Mouse (Mus musculus): ENCODE measurements around the gene Klk1b11. TPM values are rescaled to one million over a fixed set of nuclear protein-coding genes. Genes with fewer than 3 reads are reported as not detected.
"Not testable (repeated sequence)": the region's sequence is repeated elsewhere in the genome, so short reads cannot be mapped to it uniquely, and the experiment has no call there.

Gene Klk1b11
- not detected in 2 replicates for polyA plus RNA-seq (2012; ENCODE audit: insufficient read depth, insufficient read length, missing spikeins)

GRCm38 (mm10) chr7:43995577-43995976 is at the start of gene Klk1b11:
TSS of gene Klk1b11 (plus strand) at chr7:43995877.
- not testable (repeated sequence) for H3K27ac ChIP-seq (replicated peaks; ENCODE audit: low read depth, low read length); H3K4me1 ChIP-seq (ENCODE audit: control insufficient read depth, insufficient read depth, insufficient read length, low read length); H3K4me3 ChIP-seq (ENCODE audit: insufficient read depth, low read depth, low read length)

DNA sequence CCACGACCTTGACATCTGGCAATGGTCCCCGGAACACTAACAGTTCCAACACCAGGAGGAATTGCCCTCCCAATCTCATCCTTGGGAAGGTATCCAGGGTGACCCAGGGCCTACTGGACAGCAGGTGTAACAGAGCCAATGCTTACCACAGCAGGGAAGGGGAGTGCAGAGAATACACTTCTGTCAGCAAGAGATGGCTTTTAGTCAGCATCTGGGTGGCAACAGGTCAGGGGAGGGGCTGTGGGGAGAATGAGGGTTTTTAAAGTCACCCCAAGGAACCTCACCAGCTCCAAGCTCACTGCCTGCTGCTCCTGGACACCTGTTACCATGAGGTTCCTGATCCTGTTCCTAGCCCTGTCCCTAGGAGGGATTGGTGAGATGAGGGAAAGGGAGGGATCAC is 45.3 kb upstream of the Klk1b11 start, which contains the start of gene Klk1b8:
TSS of gene Klk1b8 (plus strand) at position 301 of the 400 bp plus-strand sequence.
- H3K27ac ChIP-seq (replicated peaks; ENCODE audit: low read depth, low read length): no peak within 1 kb of the TSS
- no peak within 1 kb of the TSS for H3K4me3 ChIP-seq (ENCODE audit: insufficient read depth, low read depth, low read length)
- no peaks in the 10 kb centered on the region for H3K4me1 ChIP-seq (ENCODE audit: control insufficient read depth, insufficient read depth, insufficient read length, low read length)

- Histone ChIP-seq H3K27ac (replicated peaks; ENCODE audit: low read depth, low read length) (no peak overlapping the region), H3K4me3 (ENCODE audit: insufficient read depth, low read depth, low read length) (no peak overlapping the region), H3K4me1 (ENCODE audit: control insufficient read depth, insufficient read depth, insufficient read length, low read length) (no peaks in the 10 kb centered on the region)
Observed at GRCm38 (mm10) chr7:43952703-43953102, 43.0 kb upstream of the Klk1b11 start.

- H3K4me1 ChIP-seq (ENCODE audit: control insufficient read depth, insufficient read depth, insufficient read length, low read length): no peaks in the 10 kb centered on the region
- H3K27ac ChIP-seq (replicated peaks; ENCODE audit: low read depth, low read length): no peak within 1 kb of the TSS
- no peak within 1 kb of the TSS for H3K4me3 ChIP-seq (ENCODE audit: insufficient read depth, low read depth, low read length)
Observed at GRCm38 (mm10) chr7:43966451-43966850, 29.2 kb upstream of the Klk1b11 start, which contains the start of gene Klk1b1. TSS of gene Klk1b1 (plus strand) at chr7:43966751.

- Histone ChIP-seq H3K4me1 (ENCODE audit: control insufficient read depth, insufficient read depth, insufficient read length, low read length) (no peaks in the 10 kb centered on the region), H3K27ac (replicated peaks; ENCODE audit: low read depth, low read length) (no peak overlapping the region), H3K4me3 (ENCODE audit: insufficient read depth, low read depth, low read length) (no peak overlapping the region)
Observed at GRCm38 (mm10) chr7:43967058-43967457, 28.6 kb upstream of the Klk1b11 start.

GRCm38 (mm10) chr7:43967612-43968011 is 28.1 kb upstream of the Klk1b11 start:
- H3K4me3 ChIP-seq (ENCODE audit: insufficient read depth, low read depth, low read length): no peak overlapping the region
- no peak overlapping the region for H3K27ac ChIP-seq (replicated peaks; ENCODE audit: low read depth, low read length)
- H3K4me1 ChIP-seq (ENCODE audit: control insufficient read depth, insufficient read depth, insufficient read length, low read length): no peaks in the 10 kb centered on the region

GRCm38 (mm10) chr7:43975761-43976160 is 19.9 kb upstream of the Klk1b11 start, which contains the start of gene Klk1b9:
TSS of gene Klk1b9 (plus strand) at chr7:43976061.
- H3K27ac ChIP-seq (replicated peaks; ENCODE audit: low read depth, low read length); H3K4me3 ChIP-seq (ENCODE audit: insufficient read depth, low read depth, low read length); H3K4me1 ChIP-seq (ENCODE audit: control insufficient read depth, insufficient read depth, insufficient read length, low read length): not testable (repeated sequence)

DNA sequence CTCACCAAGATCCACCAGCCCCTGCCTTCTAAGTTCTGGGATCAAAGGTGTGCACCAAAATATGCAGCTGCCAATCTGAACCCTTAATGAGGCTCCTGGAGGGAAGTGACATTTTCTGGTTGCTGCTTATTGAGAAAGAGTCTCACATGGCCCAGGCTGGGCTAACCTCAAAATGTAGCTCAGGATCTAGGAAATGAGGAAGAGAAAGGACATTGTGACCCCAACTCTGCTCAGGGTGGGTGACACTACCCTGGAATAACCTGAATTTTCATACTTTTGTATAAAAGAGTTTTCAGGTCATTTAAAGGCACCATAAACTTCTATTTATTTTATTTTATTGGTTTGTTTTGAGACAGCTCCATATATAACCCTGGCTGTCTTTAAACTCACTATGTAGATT is 10.0 kb upstream of the Klk1b11 start:
- Histone ChIP-seq H3K4me1 (ENCODE audit: control insufficient read depth, insufficient read depth, insufficient read length, low read length) (no peaks in the 10 kb centered on the region), H3K27ac (replicated peaks; ENCODE audit: low read depth, low read length) (no peak overlapping the region), H3K4me3 (ENCODE audit: insufficient read depth, low read depth, low read length) (no peak overlapping the region)

DNA sequence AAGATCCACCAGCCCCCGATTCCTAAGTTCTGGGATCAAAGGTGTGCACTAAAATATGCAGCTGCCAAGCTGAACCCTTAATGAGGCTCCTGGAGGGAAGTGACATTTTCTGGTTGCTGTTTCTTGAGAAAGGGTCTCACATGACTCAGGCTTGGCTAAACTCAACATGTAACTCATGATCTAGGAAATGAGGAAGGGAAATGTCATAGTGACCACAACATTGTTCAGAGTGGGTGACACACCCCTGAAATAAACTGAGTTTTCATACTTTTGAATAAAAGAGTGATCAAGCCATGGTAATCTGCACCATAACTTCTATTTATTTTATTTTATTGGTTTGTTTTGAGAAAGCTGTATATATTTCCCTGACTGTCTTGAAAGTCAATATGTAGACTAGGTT is 856 bp upstream of the Klk1b11 start:
- not testable (repeated sequence) for H3K4me3 ChIP-seq (ENCODE audit: insufficient read depth, low read depth, low read length); H3K27ac ChIP-seq (replicated peaks; ENCODE audit: low read depth, low read length); H3K4me1 ChIP-seq (ENCODE audit: control insufficient read depth, insufficient read depth, insufficient read length, low read length)

DNA sequence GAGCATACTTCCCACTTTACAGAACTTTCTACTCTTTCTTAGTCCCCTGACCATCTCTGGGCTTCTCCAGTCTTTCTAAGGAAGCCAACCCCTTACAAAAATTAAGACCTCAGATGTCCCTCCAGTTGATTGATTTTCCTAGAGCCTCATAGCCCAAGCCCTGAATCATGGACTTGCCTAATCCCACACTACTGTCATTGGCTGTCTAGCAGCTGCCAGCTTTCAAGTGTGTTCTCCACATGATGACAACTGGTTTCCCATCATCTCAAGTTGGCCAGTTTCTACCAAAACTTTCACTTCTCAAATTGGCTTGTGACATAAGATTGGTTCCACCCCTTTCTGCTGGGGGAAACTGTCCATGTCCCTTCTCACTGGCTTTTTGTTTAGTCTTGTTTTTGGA is 9.2 kb downstream of the Klk1b11 start:
- Histone ChIP-seq H3K4me3 (ENCODE audit: insufficient read depth, low read depth, low read length) (no peak overlapping the region), H3K4me1 (ENCODE audit: control insufficient read depth, insufficient read depth, insufficient read length, low read length) (no peaks in the 10 kb centered on the region)

GRCm38 (mm10) chr7:44011868-44012267 is 16.2 kb downstream of the Klk1b11 start, which contains the start of gene Klk1b26:
TSS of gene Klk1b26 (plus strand) at chr7:44012168.
- not testable (repeated sequence) for H3K4me3 ChIP-seq (ENCODE audit: insufficient read depth, low read depth, low read length); H3K27ac ChIP-seq (replicated peaks; ENCODE audit: low read depth, low read length); H3K4me1 ChIP-seq (ENCODE audit: control insufficient read depth, insufficient read depth, insufficient read length, low read length)

More for the DNA sequence above, 9.2 kb downstream of the Klk1b11 start:
- H3K27ac ChIP-seq (replicated peaks; ENCODE audit: low read depth, low read length): no peak overlapping the region

DNA sequence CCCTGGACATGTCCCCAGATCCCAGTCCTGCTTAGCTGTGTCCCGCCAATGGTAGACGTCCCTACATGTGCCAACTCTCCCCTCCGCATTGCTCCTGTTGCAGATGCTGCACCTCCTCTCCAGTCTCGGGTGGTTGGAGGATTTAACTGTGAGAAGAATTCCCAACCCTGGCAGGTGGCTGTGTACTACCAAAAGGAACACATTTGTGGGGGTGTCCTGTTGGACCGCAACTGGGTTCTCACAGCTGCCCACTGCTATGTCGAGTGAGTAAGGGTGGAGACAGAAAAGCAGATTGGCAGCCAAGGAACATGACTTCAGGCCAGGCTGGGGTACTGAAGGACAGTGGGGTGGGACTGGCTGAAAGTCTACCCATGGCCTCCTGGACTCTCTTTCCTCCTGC is 19.0 kb downstream of the Klk1b11 start:
- not testable (repeated sequence) for H3K4me3 ChIP-seq (ENCODE audit: insufficient read depth, low read depth, low read length); H3K4me1 ChIP-seq (ENCODE audit: control insufficient read depth, insufficient read depth, insufficient read length, low read length); H3K27ac ChIP-seq (replicated peaks; ENCODE audit: low read depth, low read length)

DNA sequence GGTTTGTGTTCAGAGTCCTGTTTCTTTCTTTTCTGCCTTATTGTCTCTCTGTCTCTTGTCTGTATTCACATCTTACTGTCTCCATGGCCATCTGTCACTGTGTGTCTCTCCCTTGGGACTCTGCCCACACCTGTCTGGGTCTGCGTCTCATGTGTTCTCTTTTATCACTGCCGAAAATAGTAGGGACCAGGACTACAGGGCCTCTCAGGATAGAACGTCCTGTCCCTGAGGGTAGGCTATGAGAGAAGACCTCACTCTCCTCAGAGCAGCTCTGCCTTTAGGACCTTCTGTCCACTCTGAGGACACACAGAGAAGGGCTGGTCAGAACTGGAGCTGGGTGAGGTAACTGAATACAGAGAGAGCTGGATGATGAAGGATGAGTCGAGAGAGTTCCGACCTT is 19.4 kb downstream of the Klk1b11 start:
- Histone ChIP-seq H3K4me1 (ENCODE audit: control insufficient read depth, insufficient read depth, insufficient read length, low read length) (no peaks in the 10 kb centered on the region), H3K4me3 (ENCODE audit: insufficient read depth, low read depth, low read length) (no peak overlapping the region), H3K27ac (replicated peaks; ENCODE audit: low read depth, low read length) (no peak overlapping the region)

Other genes with a start within 250 kb of the Klk1b11 start
- not detected in 2 replicates for gene Klk12, start 227.0 kb upstream of the Klk1b11 start, polyA plus RNA-seq (2012; ENCODE audit: insufficient read depth, insufficient read length, missing spikeins)
- gene Klk11, start 221.3 kb upstream of the Klk1b11 start, polyA plus RNA-seq (2012; ENCODE audit: insufficient read depth, insufficient read length, missing spikeins): not detected in 2 replicates
- gene Klk10, start 214.8 kb upstream of the Klk1b11 start, polyA plus RNA-seq (2012; ENCODE audit: insufficient read depth, insufficient read length, missing spikeins): not detected in 2 replicates
- gene Klk9, start 204.0 kb upstream of the Klk1b11 start, polyA plus RNA-seq (2012; ENCODE audit: insufficient read depth, insufficient read length, missing spikeins): not detected in 2 replicates
- gene Klk8, start 198.3 kb upstream of the Klk1b11 start, polyA plus RNA-seq (2012; ENCODE audit: insufficient read depth, insufficient read length, missing spikeins): 2.3 and 3.4 TPM in 2 replicates
- not detected in 2 replicates for gene Klk7, start 184.6 kb upstream of the Klk1b11 start, polyA plus RNA-seq (2012; ENCODE audit: insufficient read depth, insufficient read length, missing spikeins)
- gene Klk6, start 171.4 kb upstream of the Klk1b11 start, polyA plus RNA-seq (2012; ENCODE audit: insufficient read depth, insufficient read length, missing spikeins): not detected in 2 replicates
- gene Klk5, start 153.9 kb upstream of the Klk1b11 start, polyA plus RNA-seq (2012; ENCODE audit: insufficient read depth, insufficient read length, missing spikeins): not detected in 2 replicates
- gene Klk4, start 114.7 kb upstream of the Klk1b11 start, polyA plus RNA-seq (2012; ENCODE audit: insufficient read depth, insufficient read length, missing spikeins): not detected in 2 replicates
- not detected in 2 replicates for gene Klk15, start 62.1 kb upstream of the Klk1b11 start, polyA plus RNA-seq (2012; ENCODE audit: insufficient read depth, insufficient read length, missing spikeins)
- gene Klk1b8, start 45.2 kb upstream of the Klk1b11 start, polyA plus RNA-seq (2012; ENCODE audit: insufficient read depth, insufficient read length, missing spikeins): not detected in 2 replicates
- not detected in 2 replicates for gene Klk1b1, start 29.1 kb upstream of the Klk1b11 start, polyA plus RNA-seq (2012; ENCODE audit: insufficient read depth, insufficient read length, missing spikeins)
- not detected in 2 replicates for gene Klk1b9, start 19.8 kb upstream of the Klk1b11 start, polyA plus RNA-seq (2012; ENCODE audit: insufficient read depth, insufficient read length, missing spikeins)
- not detected in 2 replicates for gene Klk1b26, start 16.3 kb downstream of the Klk1b11 start, polyA plus RNA-seq (2012; ENCODE audit: insufficient read depth, insufficient read length, missing spikeins)
- gene Klk1b27, start 56.4 kb downstream of the Klk1b11 start, polyA plus RNA-seq (2012; ENCODE audit: insufficient read depth, insufficient read length, missing spikeins): not detected in 2 replicates
- not detected in 2 replicates for gene Klk1b21, start 106.5 kb downstream of the Klk1b11 start, polyA plus RNA-seq (2012; ENCODE audit: insufficient read depth, insufficient read length, missing spikeins)
- not detected in 2 replicates for gene Klk1b22, start 116.8 kb downstream of the Klk1b11 start, polyA plus RNA-seq (2012; ENCODE audit: insufficient read depth, insufficient read length, missing spikeins)
- gene Klk1b16, start 140.9 kb downstream of the Klk1b11 start, polyA plus RNA-seq (2012; ENCODE audit: insufficient read depth, insufficient read length, missing spikeins): not detected in 2 replicates
- not detected in 2 replicates for gene Klk1b24, start 192.4 kb downstream of the Klk1b11 start, polyA plus RNA-seq (2012; ENCODE audit: insufficient read depth, insufficient read length, missing spikeins)
- not detected in 2 replicates for gene Klk1b3, start 202.3 kb downstream of the Klk1b11 start, polyA plus RNA-seq (2012; ENCODE audit: insufficient read depth, insufficient read length, missing spikeins)
- gene Klk1b4, start 211.6 kb downstream of the Klk1b11 start, polyA plus RNA-seq (2012; ENCODE audit: insufficient read depth, insufficient read length, missing spikeins): not detected in 2 replicates
- gene Klk1b5, start 220.1 kb downstream of the Klk1b11 start, polyA plus RNA-seq (2012; ENCODE audit: insufficient read depth, insufficient read length, missing spikeins): not detected in 2 replicates
- gene Klk1, start 229.5 kb downstream of the Klk1b11 start, polyA plus RNA-seq (2012; ENCODE audit: insufficient read depth, insufficient read length, missing spikeins): not detected in 2 replicates
- gene Gm36864, start 240.3 kb downstream of the Klk1b11 start, polyA plus RNA-seq (2012; ENCODE audit: insufficient read depth, insufficient read length, missing spikeins): not detected in 2 replicates